Mouse (Mus musculus) CH12.LX (cell line): ENCODE data around the gene Samd10. TPM values are rescaled to one million over a fixed set of nuclear protein-coding genes. Genes with fewer than 3 reads are reported as not detected.

Experiments used
- DNase-seq: peaks from one replicate; pipeline ENCODE4 v3.0.0-alpha.2; 2013; ENCODE audit errors: extremely low read depth
- H3K27ac ChIP-seq: 2 replicates; pipeline ENCODE4 v1.5.1; 2012; ENCODE audit warnings: low read depth, mild to moderate bottlenecking, control low read depth, moderate library complexity; ENCODE audit not compliant: insufficient read depth
- H3K27me3 ChIP-seq: replicated peaks from 2 replicates; pipeline ENCODE3; 2012; ENCODE audit warnings: inconsistent platforms
- H3K36me3 ChIP-seq, 2 experiments: replicated peaks in 1 of 2; 2 replicates each; pipeline versions ENCODE3 to v1.6.1; 2012; ENCODE audit warnings: inconsistent platforms in 1 of 2, low read length in 1 of 2, mild to moderate bottlenecking in 1 of 2, mixed read lengths in 1 of 2, moderate library complexity in 1 of 2; ENCODE audit not compliant: control insufficient read depth in 1 of 2, insufficient read depth in 1 of 2
- H3K4me1 ChIP-seq, 2 experiments: 2 replicates each; pipeline ENCODE4 v1.6.1; 2012; ENCODE audit warnings: inconsistent platforms in 1 of 2, moderate library complexity in 1 of 2; ENCODE audit not compliant: insufficient read depth in 2 of 2, control insufficient read depth in 1 of 2
- H3K4me2 ChIP-seq: 2 replicates; pipeline ENCODE4 v1.6.1; 2012; ENCODE audit warnings: low read depth, mild to moderate bottlenecking, control low read depth; ENCODE audit not compliant: poor library complexity, insufficient read depth, severe bottlenecking
- H3K4me3 ChIP-seq, 3 experiments: fragments of 150-350 bp in 1 of 3; sonication (generic) in 1 of 3; replicated peaks in 1 of 3; 2 replicates each; pipeline versions ENCODE3 to v1.5.1; 2011 to 2012; ENCODE audit warnings: low read depth in 2 of 3, low read length in 2 of 3, mild to moderate bottlenecking in 2 of 3, moderate library complexity in 2 of 3, control low read depth in 1 of 3, improper control_type of control experiment in 1 of 3, inconsistent platforms in 1 of 3, mixed read lengths in 1 of 3; ENCODE audit not compliant: poor library complexity in 1 of 3
- H3K79me2 ChIP-seq: replicated peaks from 2 replicates; pipeline ENCODE4 v1.6.1; 2012; ENCODE audit warnings: mild to moderate bottlenecking, moderate library complexity; ENCODE audit not compliant: control insufficient read depth, poor library complexity, insufficient read depth, severe bottlenecking; ENCODE audit errors: extremely low read depth
- H3K9ac ChIP-seq: 2 replicates; pipeline ENCODE4 v1.6.1; 2012; ENCODE audit warnings: low read depth, mild to moderate bottlenecking, control low read depth, moderate library complexity; ENCODE audit not compliant: insufficient read depth
- H3K9me3 ChIP-seq: replicated peaks from 2 replicates; pipeline ENCODE3; 2012; ENCODE audit warnings: low read length, inconsistent platforms, mixed read lengths
- ELF1 ChIP-seq: IDR thresholded peaks from 2 replicates; pipeline ENCODE4 v1.6.1; 2014; ENCODE audit warnings: low read depth, mild to moderate bottlenecking, inconsistent platforms, low read length, improper control_type of control experiment
- EP300 ChIP-seq: IDR thresholded peaks from 2 replicates; pipeline ENCODE4 v1.6.1; 2011; ENCODE audit warnings: low read length, improper control_type of control experiment
- ETS1 ChIP-seq: conservative IDR thresholded peaks from 2 replicates; pipeline ENCODE4 v1.6.1; 2012; ENCODE audit warnings: low read depth, mild to moderate bottlenecking, inconsistent platforms, low read length, improper control_type of control experiment, moderate library complexity
- IRF4 ChIP-seq: IDR thresholded peaks from 2 replicates; pipeline ENCODE4 v1.6.1; 2014; ENCODE audit warnings: low read depth, mild to moderate bottlenecking, inconsistent platforms, low read length, improper control_type of control experiment
- KAT2A ChIP-seq: IDR thresholded peaks from 2 replicates; pipeline ENCODE4 v1.6.1; 2012; ENCODE audit warnings: low read length, improper control_type of control experiment, inconsistent platforms; ENCODE audit not compliant: insufficient replicate concordance
- MAFK ChIP-seq: IDR thresholded peaks from 2 replicates; pipeline ENCODE4 v1.6.1; 2011; ENCODE audit warnings: low read length, improper control_type of control experiment; ENCODE audit not compliant: insufficient replicate concordance
- MAX ChIP-seq: IDR thresholded peaks from 2 replicates; pipeline ENCODE4 v1.6.1; 2011; ENCODE audit warnings: low read length, improper control_type of control experiment
- MXI1 ChIP-seq: IDR thresholded peaks from 2 replicates; pipeline ENCODE4 v1.6.1; 2011; ENCODE audit warnings: mild to moderate bottlenecking, low read depth, low read length, improper control_type of control experiment
- MYC ChIP-seq: IDR thresholded peaks from 2 replicates; pipeline ENCODE4 v1.6.1; 2011; ENCODE audit warnings: low read depth, mild to moderate bottlenecking, improper control_type of control experiment, low read length
- NRF1 ChIP-seq: IDR thresholded peaks from 2 replicates; pipeline ENCODE4 v1.6.1; 2014; ENCODE audit warnings: low read depth, mild to moderate bottlenecking, inconsistent platforms, low read length, improper control_type of control experiment, moderate library complexity
- PAX5 ChIP-seq: IDR thresholded peaks from 2 replicates; pipeline ENCODE4 v1.6.1; 2012; ENCODE audit warnings: low read length, inconsistent platforms, mixed read lengths
- POLR2A ChIP-seq: IDR thresholded peaks from 2 replicates; pipeline ENCODE4 v1.6.1; 2011; ENCODE audit warnings: low read depth, mild to moderate bottlenecking, improper control_type of control experiment, low read length
- RAD21 ChIP-seq: IDR thresholded peaks from 2 replicates; pipeline ENCODE4 v1.6.1; 2011; ENCODE audit warnings: low read depth, mild to moderate bottlenecking, low read length, improper control_type of control experiment, moderate library complexity
- RCOR1 ChIP-seq: conservative IDR thresholded peaks from 2 replicates; pipeline ENCODE4 v1.6.1; 2012; ENCODE audit warnings: low read depth, mild to moderate bottlenecking, inconsistent platforms, low read length, improper control_type of control experiment
- SIN3A ChIP-seq: IDR thresholded peaks from 2 replicates; pipeline ENCODE4 v1.6.1; 2012; ENCODE audit warnings: low read length, improper control_type of control experiment, inconsistent platforms
- TBP ChIP-seq: conservative IDR thresholded peaks from 2 replicates; pipeline ENCODE4 v1.6.1; 2011; ENCODE audit warnings: low read depth, low read length, improper control_type of control experiment
- TCF12 ChIP-seq: IDR thresholded peaks from 2 replicates; pipeline ENCODE4 v1.6.1; 2014; ENCODE audit warnings: low read depth, mild to moderate bottlenecking, inconsistent platforms, low read length, improper control_type of control experiment
- UBTF ChIP-seq: IDR thresholded peaks from 2 replicates; pipeline ENCODE4 v1.6.1; 2012; ENCODE audit warnings: low read depth, mild to moderate bottlenecking, inconsistent platforms, low read length, improper control_type of control experiment, moderate library complexity
- ZC3H11A ChIP-seq: IDR thresholded peaks from 2 replicates; pipeline ENCODE4 v1.6.1; 2012; ENCODE audit warnings: low read depth, mild to moderate bottlenecking, inconsistent platforms, low read length, improper control_type of control experiment
- ZNF384 ChIP-seq: IDR thresholded peaks from 2 replicates; pipeline ENCODE4 v1.6.1; 2012; ENCODE audit warnings: low read depth, low read length, improper control_type of control experiment, inconsistent platforms
- dilution Hi-C: fragments of 300-500 bp; cut with MboI; formaldehyde crosslinking; loops from 2 replicates; pipeline ENCODE4 v1.14.3; 2020; ENCODE audit warnings: low sequenced_read_pairs; ENCODE audit not compliant: extremely low pct_unique_long_range_greater_than_20kb, extremely low pct_ligation_motif_present
- in situ Hi-C: fragments of 300-500 bp; cut with MboI; formaldehyde crosslinking; loops from 3 replicates; pipeline ENCODE4 v1.14.3; 2019; ENCODE audit warnings: low sequenced_read_pairs, low pct_ligation_motif_present, low pct_unique_long_range_greater_than_20kb, mixed read lengths
- polyA plus RNA-seq: library from polyadenylated mRNA; unstranded; fragments of >175 nt; gene quantifications from 2 replicates; pipeline ENCODE4 v1.2.1, GENCODE M21; 2012; ENCODE audit warnings: low read depth; ENCODE audit not compliant: insufficient read length
- total RNA-seq, 2 experiments: library from RNA; depleted of rRNA; stranded (reverse); fragments of 300-350 nt in 1 of 2; fragments of >200 nt in 1 of 2; gene quantifications; 2 replicates each; pipeline ENCODE4 v1.2.3; 2012 to 2014

Samd10 gene
- total and polyA plus RNA-seq, 3 experiments: 0.32 to 3.8 (median 0.66) TPM

GRCm38 (mm10) chr2:181550233-181550632, 48.8 kb downstream of the Samd10 start:
- in situ Hi-C loops (no loop called here), dilution Hi-C loops (no loop called here)
- H3K4me2 ChIP-seq: no peak overlapping the region

GRCm38 (mm10) chr2:181548682-181549081, 50.3 kb downstream of the Samd10 start:
- Histone ChIP-seq H3K4me2 (no peak overlapping the region), H3K79me2 (peaks cover 15% of the 10 kb centered on the region), H3K9ac (no peak overlapping the region), H3K9me3 (no peaks in the 10 kb centered on the region), H3K27ac (peak overlapping the region; percentile 58), H3K36me3 (peaks cover 60 to 86% of the 10 kb centered on the region in 2 experiments), H3K27me3 (no peaks in the 10 kb centered on the region), H3K4me3 (no peak overlapping the region), H3K4me1 (peaks cover 4 to 29% of the 10 kb centered on the region in 2 experiments)
- dilution Hi-C loops: no loop called here
- in situ Hi-C loops: no loop called here
- no peak for TF ChIP-seq MAX
- no peak for TF ChIP-seq IRF4
- no peak for TF ChIP-seq ZNF384
- no peak for TF ChIP-seq EP300
- 0 out of 2 replicates have a peak, but pooled peaks have one; percentile 5 for TF ChIP-seq SIN3A
- TF ChIP-seq MYC: no peak
- peak; percentile 45 for DNase-seq

More at GRCm38 (mm10) chr2:181550233-181550632, 48.8 kb downstream of the Samd10 start:
- Histone ChIP-seq H3K27ac (no peak overlapping the region), H3K4me3 (no peak overlapping the region), H3K79me2 (no peaks in the 10 kb centered on the region; the same call in 1 of the 2 replicates), H3K36me3 (peaks cover 65 to 88% of the 10 kb centered on the region in 2 experiments), H3K9me3 (no peaks in the 10 kb centered on the region), H3K4me1 (peaks cover 4 to 29% of the 10 kb centered on the region in 2 experiments), H3K27me3 (no peaks in the 10 kb centered on the region), H3K9ac (no peak overlapping the region)
- DNase-seq: no peak
- TF ChIP-seq TBP: no peak
- TF ChIP-seq UBTF: no peak
- TF ChIP-seq PAX5: no peak
- no peak for TF ChIP-seq ELF1
- TF ChIP-seq RAD21: no peak
- TF ChIP-seq RCOR1: no peak
- TF ChIP-seq ZNF384: no peak
- TF ChIP-seq TCF12: no peak
- TF ChIP-seq MXI1: no peak
- TF ChIP-seq MAFK: no peak
- TF ChIP-seq KAT2A: no peak
- no peak for TF ChIP-seq NRF1
- no peak for TF ChIP-seq ZC3H11A
- no peak for TF ChIP-seq IRF4
- no peak for TF ChIP-seq POLR2A
- TF ChIP-seq ETS1: no peak
- TF ChIP-seq EP300: no peak
